In genomic region chr15:68508190-68508589, GRCm38 (mm10) we compare ENCODE assay signal across 14 mouse cellular contexts.
"Had no signal": no experiment of that assay in that cellular context is flagged by ENCODE, and none has a peak within 500 bp of the region (broad histone marks: within the 10 kb centered on the region; RNA-seq: fewer than 3 reads in every experiment).

No protein-coding gene starts in this region.

- DNase-seq: kidney, postnatal 14 days; right cerebral cortex, adult 18-20 months; right cerebral cortex, postnatal 25 days; thymus, postnatal 36 days had no signal

- H3K27ac ChIP-seq: intestine, embryonic 15.5 days; limb, embryonic 10.5 days; liver, embryonic 15.5 days; macrophage; midbrain, embryonic 12.5 days; neural tube, embryonic 13.5 days had no signal

- H3K4me2 ChIP-seq: intestine, embryonic 15.5 days; liver, embryonic 11.5 days; liver, embryonic 15.5 days; midbrain, embryonic 12.5 days; neural tube, embryonic 13.5 days had no signal

- H3K9me3 ChIP-seq: intestine, embryonic 15.5 days; limb, embryonic 10.5 days; liver, embryonic 15.5 days; megakaryocyte, embryonic 14.5 days; midbrain, embryonic 12.5 days; neural tube, embryonic 13.5 days had no signal

- H3K4me3 ChIP-seq: intestine, embryonic 15.5 days; limb, embryonic 10.5 days; liver, embryonic 15.5 days; megakaryocyte, embryonic 14.5 days; midbrain, embryonic 12.5 days; neural tube, embryonic 13.5 days had no signal

- ATAC-seq: intestine, embryonic 15.5 days; lung, postnatal 0 days; midbrain, embryonic 16.5 days had no signal

- H3K27me3 ChIP-seq: intestine, embryonic 15.5 days; liver, embryonic 15.5 days; megakaryocyte, embryonic 14.5 days; midbrain, embryonic 12.5 days; neural tube, embryonic 13.5 days had no signal

- H3K9ac ChIP-seq: intestine, embryonic 15.5 days; liver, embryonic 15.5 days; midbrain, embryonic 12.5 days; neural tube, embryonic 13.5 days had no signal

- H3K36me3 ChIP-seq: intestine, embryonic 15.5 days; limb, embryonic 10.5 days; liver, embryonic 15.5 days; midbrain, embryonic 12.5 days; neural tube, embryonic 13.5 days had no signal

- H3K4me1 ChIP-seq: intestine, embryonic 15.5 days; limb, embryonic 10.5 days; liver, embryonic 15.5 days; megakaryocyte, embryonic 14.5 days; midbrain, embryonic 12.5 days had no signal
